Mouse (Mus musculus) left cerebral cortex, postnatal 36 days (tissue): ENCODE results near the gene Tnrc18. TPM values are rescaled to one million over a fixed set of nuclear protein-coding genes. Genes with fewer than 3 reads are reported as not detected.

Experiments used
- DNase-seq, 2 experiments: peaks; one replicate each; pipeline ENCODE4 v3.0.0; 2021 to 2022; ENCODE audit warnings: low spot score in 2 of 2, mixed read lengths in 1 of 2
- intact Hi-C: fragments of 180-260 bp; cut with DNase I; formaldehyde crosslinking; loops from one replicate; pipeline ENCODE4 v1.15.1; 2025
- total RNA-seq, 2 experiments: library from RNA; stranded (reverse); gene quantifications; 2 replicates each; pipeline ENCODE4 v1.2.3; 2021

Tnrc18 gene
- total RNA-seq, 2 experiments from 2014 or later: 117 to 147 TPM

GRCm38 (mm10) chr5:142750173-142750572 lies 67.3 kb downstream of the Tnrc18 start:
- intact Hi-C loops: no loop called here

GRCm38 (mm10) chr5:142747026-142747629 lies 70.3 kb downstream of the Tnrc18 start:
- intact Hi-C loops: no loop called here
- DNase-seq: no peak

More at GRCm38 (mm10) chr5:142750173-142750572, 67.3 kb downstream of the Tnrc18 start:
- no peak for DNase-seq

GRCm38 (mm10) chr5:142739941-142740340 lies 77.5 kb downstream of the Tnrc18 start:
- DNase-seq: no peak
- intact Hi-C loops: no loop called here

GRCm38 (mm10) chr5:142731916-142732315 lies 85.5 kb downstream of the Tnrc18 start:
- intact Hi-C loops: no loop called here
- DNase-seq: no peak

- intact Hi-C loops: no loop called here
- no peak for DNase-seq
These were observed 87.2 kb downstream of the Tnrc18 start for GRCm38 (mm10) chr5:142730295-142730694.

GRCm38 (mm10) chr5:142728301-142728700 lies 89.2 kb downstream of the Tnrc18 start:
- no peak for DNase-seq
- intact Hi-C loops: no loop called here

DNA sequence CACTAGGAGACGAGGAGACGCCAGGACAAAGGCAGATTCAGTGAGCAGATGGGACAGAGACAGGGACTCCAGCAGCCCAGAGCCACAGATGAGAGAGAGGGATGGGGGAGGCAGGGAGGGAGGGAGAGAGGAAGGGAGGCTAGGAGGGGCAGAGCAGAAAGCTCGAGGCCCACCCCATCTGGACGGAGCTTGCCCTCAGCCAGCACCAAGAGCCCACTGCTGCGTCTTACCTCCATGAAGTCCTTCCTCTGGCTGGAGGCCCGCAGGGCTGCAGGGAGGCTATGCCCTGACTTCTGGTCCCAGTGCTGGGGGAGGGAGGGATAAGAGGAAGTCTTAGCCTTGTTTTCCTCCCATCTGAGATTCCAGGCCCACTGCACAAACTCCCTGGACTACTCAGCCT lies 90.7 kb downstream of the Tnrc18 start:
- no peak for DNase-seq
- intact Hi-C loops: no loop called here

DNA sequence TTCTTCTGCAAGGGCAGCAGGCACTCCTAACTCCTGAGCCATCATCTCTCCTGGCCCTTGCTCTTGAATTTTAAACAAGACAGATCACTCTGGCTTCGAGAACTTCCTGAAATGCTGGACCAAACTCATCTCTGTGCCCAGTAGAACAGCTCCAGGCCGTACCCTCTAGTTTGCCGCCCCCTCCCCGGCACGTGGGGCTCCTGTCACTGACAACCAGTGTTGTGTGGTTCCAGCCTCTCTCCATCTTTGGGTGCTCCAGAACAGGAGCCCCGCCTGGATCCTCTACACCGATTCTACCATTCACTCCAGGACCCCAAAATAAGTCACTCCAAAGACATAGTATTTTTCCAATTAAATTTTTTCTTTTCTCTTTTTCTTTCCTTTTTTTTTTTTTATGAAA lies 93.2 kb downstream of the Tnrc18 start:
- DNase-seq: no peak
- intact Hi-C loops: no loop called here

- intact Hi-C loops: no loop called here
- DNase-seq: peak in 1 of 2 experiments; percentile 43
These were observed 93.8 kb downstream of the Tnrc18 start for GRCm38 (mm10) chr5:142723520-142724133.

GRCm38 (mm10) chr5:142719897-142720296 lies 97.6 kb downstream of the Tnrc18 start:
- no peak for DNase-seq
- intact Hi-C loops: loop anchor here (5.0 kb wide), 1 partner anchor 163 kb away; no protein-coding TSS in a partner anchor

GRCm38 (mm10) chr5:142718486-142718885 lies 99.0 kb downstream of the Tnrc18 start:
- DNase-seq: no peak
- intact Hi-C loops: loop anchor here (1.0 to 5.0 kb wide), 2 partner anchors 46 to 161 kb away; no protein-coding TSS in a partner anchor

DNA sequence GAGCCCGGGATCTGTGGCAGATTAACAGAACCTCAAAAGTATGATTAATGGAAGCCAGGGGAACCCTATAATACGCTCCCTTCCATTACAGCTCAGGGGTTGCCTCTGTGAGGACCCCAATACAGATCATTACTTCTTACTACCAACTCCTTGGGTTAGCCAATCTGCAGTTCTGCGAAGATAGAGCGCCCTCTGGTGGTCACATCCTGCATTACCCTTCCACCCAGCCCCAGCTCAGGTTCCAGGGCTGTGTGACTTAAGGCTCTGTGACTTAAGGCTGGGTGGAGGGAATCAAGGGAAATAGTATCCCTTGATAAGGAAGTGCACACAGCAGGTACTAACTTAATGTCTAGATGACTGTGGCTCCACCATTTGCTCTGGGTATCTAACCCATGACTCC lies 99.4 kb downstream of the Tnrc18 start:
- DNase-seq: peak; percentile 76 to 81
- intact Hi-C loops: loop anchor here (1.0 to 5.0 kb wide), 2 partner anchors 46 to 161 kb away; no protein-coding TSS in a partner anchor

GRCm38 (mm10) chr5:142716056-142716455 lies 101.4 kb downstream of the Tnrc18 start:
- intact Hi-C loops: loop anchor here (5.0 kb wide), 1 partner anchor 159 kb away; no protein-coding TSS in a partner anchor
- no peak for DNase-seq

DNA sequence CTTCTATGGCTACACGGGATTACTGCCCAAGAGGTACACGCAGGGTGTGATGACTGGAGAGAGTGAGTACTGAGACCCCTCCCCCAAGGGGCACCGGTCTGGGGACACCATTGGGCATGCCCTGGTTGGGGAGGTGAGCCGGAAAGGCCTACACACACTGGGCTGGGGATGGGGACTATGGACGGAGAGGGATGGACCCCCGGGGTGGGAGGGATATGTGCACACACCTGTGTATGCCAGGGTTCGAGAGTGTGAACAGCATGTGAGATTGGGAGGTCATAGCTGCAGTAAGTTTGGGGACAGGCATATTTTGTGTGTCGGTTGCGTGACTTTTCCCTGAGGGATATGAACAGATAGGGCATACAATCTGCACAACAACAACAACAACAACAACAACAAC lies 102.4 kb downstream of the Tnrc18 start:
- no peak for DNase-seq
- intact Hi-C loops: loop anchor here (5.0 kb wide), 1 partner anchor 158 kb away; no protein-coding TSS in a partner anchor

- DNase-seq: no peak
- intact Hi-C loops: loop anchor here (1.0 kb wide), 1 partner anchor 13 kb away; no protein-coding TSS in a partner anchor
These were observed 103.5 kb downstream of the Tnrc18 start for GRCm38 (mm10) chr5:142713966-142714365.

- intact Hi-C loops: no loop called here
These were observed 105.1 kb downstream of the Tnrc18 start for GRCm38 (mm10) chr5:142712373-142712772.

GRCm38 (mm10) chr5:142709436-142709835 lies 108.0 kb downstream of the Tnrc18 start:
- no peak for DNase-seq

More at GRCm38 (mm10) chr5:142712373-142712772, 105.1 kb downstream of the Tnrc18 start:
- no peak for DNase-seq

DNA sequence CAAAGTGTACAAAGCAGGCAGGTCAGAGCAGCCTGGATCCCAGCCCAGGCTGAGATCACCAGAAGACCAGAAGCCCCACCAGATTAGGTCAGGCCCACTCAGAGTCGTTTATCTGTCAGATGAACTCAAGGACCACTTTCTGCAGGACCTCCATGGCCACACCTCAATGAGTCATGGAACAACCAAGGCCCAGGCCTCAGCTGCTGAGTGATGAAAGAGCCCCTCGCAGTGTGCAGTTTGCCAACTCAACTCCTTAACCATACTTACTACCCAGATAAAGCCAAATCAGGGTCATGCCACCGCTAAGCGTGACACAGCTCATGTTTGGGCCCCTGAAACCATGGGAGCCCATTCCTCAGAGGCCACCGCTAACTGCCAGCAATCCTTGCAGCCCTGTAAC lies 109.8 kb downstream of the Tnrc18 start:
- intact Hi-C loops: loop anchor here (10.0 kb wide), 1 partner anchor 213 kb away; no protein-coding TSS in a partner anchor

More at GRCm38 (mm10) chr5:142709436-142709835, 108.0 kb downstream of the Tnrc18 start:
- intact Hi-C loops: loop anchor here (10.0 kb wide), 1 partner anchor 215 kb away; no protein-coding TSS in a partner anchor

DNA sequence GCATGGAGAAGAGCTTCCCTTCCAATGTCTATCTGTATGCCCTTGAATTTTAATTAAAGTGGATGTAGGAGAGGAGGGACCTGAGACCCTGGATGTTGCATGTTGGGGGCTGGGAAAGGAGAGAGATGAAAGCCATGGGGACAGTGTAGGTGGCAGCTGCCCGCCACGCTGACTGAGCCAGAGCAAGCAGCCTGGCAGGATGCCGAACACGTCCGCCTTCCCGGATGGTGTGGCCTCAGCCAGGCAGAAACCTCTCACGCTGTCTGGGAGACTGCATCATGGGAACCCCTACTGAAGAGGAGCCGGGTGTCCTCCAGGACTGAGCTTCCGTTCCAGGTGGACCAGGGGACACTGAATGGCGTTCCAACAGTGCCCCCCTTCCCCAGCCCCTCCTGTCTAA lies 113.9 kb downstream of the Tnrc18 start:
- intact Hi-C loops: loop anchor here (10.0 kb wide), 1 partner anchor 209 kb away; no protein-coding TSS in a partner anchor
- peak in 1 of 2 experiments; percentile 50 for DNase-seq

More for the DNA sequence above, 109.8 kb downstream of the Tnrc18 start:
- DNase-seq: no peak

GRCm38 (mm10) chr5:142702511-142703138 lies 114.8 kb downstream of the Tnrc18 start:
- intact Hi-C loops: loop anchor here (10.0 kb wide), 1 partner anchor 208 kb away; no protein-coding TSS in a partner anchor

More at GRCm38 (mm10) chr5:142702511-142703138, 114.8 kb downstream of the Tnrc18 start:
- no peak for DNase-seq
